Mouse (Mus musculus): Measurements from ENCODE around the gene Hnrnpul1. TPM values are rescaled to one million over a fixed set of nuclear protein-coding genes. Genes with fewer than 3 reads are reported as not detected.

Hnrnpul1 gene
- polyA plus RNA-seq, 1 experiment from 2014 or later, result 38.8 TPM

- H3K27me3 ChIP-seq (replicated peaks), result 0 out of 2 replicates have a peak, but pooled peaks cover 3% of the 10 kb centered on the region
- ATAC-seq (ENCODE audit: extremely low read depth, insufficient number of reproducible peaks, low FRiP score, low TSS enrichment), result peak; percentile 62; the same call in 1 of the 2 replicates
- H3K9me3 ChIP-seq, result no peaks in the 10 kb centered on the region
- H3K36me3 ChIP-seq, result peaks cover 6% of the 10 kb centered on the region
- peak within 1 kb of the TSS; percentile 70 for H3K27ac ChIP-seq (replicated peaks)
- H3K4me3 ChIP-seq, result peak within 1 kb of the TSS; percentile 76
- peaks cover 43% of the 10 kb centered on the region for H3K4me1 ChIP-seq
- peak within 1 kb of the TSS; percentile 91 for H3K4me2 ChIP-seq
- peak within 1 kb of the TSS; percentile 86 for H3K9ac ChIP-seq
- WGBS, result 1% methylated on average over 26 of the region's 30 CpGs
Measured at GRCm38 (mm10) chr7:25788220-25789128, 33.9 kb upstream of the Hnrnpul1 start, which contains the start of gene Axl. TSS of gene Axl (minus strand) at chr7:25788705.

GRCm38 (mm10) chr7:25787456-25788219 is 33.1 kb upstream of the Hnrnpul1 start:
- Histone ChIP-seq H3K36me3 (peaks cover 8% of the 10 kb centered on the region), H3K27me3 (replicated peaks) (0 out of 2 replicates have a peak, but pooled peaks cover 3% of the 10 kb centered on the region), H3K9me3 (no peaks in the 10 kb centered on the region), H3K27ac (replicated peaks) (peak overlapping the region; percentile 70), H3K9ac (peak overlapping the region; percentile 86), H3K4me1 (peaks cover 51% of the 10 kb centered on the region), H3K4me2 (peak overlapping the region; percentile 91), H3K4me3 (peak overlapping the region; percentile 76)
- WGBS, result 5% methylated on average over 9 of the region's 9 CpGs
- no peak for ATAC-seq (ENCODE audit: extremely low read depth, insufficient number of reproducible peaks, low FRiP score, low TSS enrichment)

GRCm38 (mm10) chr7:25786974-25787373 is 32.4 kb upstream of the Hnrnpul1 start:
- Histone ChIP-seq H3K27me3 (replicated peaks) (0 out of 2 replicates have a peak, but pooled peaks cover 3% of the 10 kb centered on the region), H3K4me2 (peak overlapping the region; percentile 91), H3K27ac (replicated peaks) (peak overlapping the region; percentile 70), H3K9ac (peak overlapping the region; percentile 86), H3K4me3 (peak overlapping the region; percentile 76), H3K36me3 (peaks cover 8% of the 10 kb centered on the region), H3K9me3 (no peaks in the 10 kb centered on the region), H3K4me1 (peaks cover 57% of the 10 kb centered on the region)
- no peak for ATAC-seq (ENCODE audit: extremely low read depth, insufficient number of reproducible peaks, low FRiP score, low TSS enrichment)
- WGBS, result 34% methylated on average over 4 of the region's 4 CpGs

DNA sequence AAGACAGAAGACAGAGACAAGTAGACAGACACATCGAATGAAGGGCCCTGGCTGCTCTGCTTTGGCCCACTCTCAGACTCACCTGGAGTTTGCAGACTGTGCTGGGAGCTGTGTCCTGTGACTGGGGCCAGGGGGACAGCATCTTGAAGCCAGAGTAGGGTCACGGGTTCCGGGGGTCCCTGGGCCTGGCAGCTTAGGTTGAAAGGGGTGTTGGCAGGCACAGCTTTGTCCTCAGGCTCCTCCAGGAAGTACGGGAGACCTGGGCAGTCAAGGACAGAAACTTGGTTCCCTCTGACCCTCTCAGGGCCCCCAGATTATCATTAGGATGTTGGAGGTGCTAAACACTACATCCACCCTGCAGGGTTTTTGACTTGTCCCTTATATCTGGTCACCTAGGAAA is 31.2 kb upstream of the Hnrnpul1 start:
- Histone ChIP-seq H3K4me2 (no peak overlapping the region), H3K9ac (no peak overlapping the region; the same call in 1 of the 2 replicates), H3K4me3 (no peak overlapping the region), H3K4me1 (peaks cover 69% of the 10 kb centered on the region), H3K27ac (replicated peaks) (no peak overlapping the region), H3K27me3 (replicated peaks) (0 out of 2 replicates have a peak, but pooled peaks cover 3% of the 10 kb centered on the region), H3K36me3 (peaks cover 8% of the 10 kb centered on the region), H3K9me3 (no peaks in the 10 kb centered on the region)
- 68% methylated on average over 4 of the region's 4 CpGs for WGBS
- no peak for ATAC-seq (ENCODE audit: extremely low read depth, insufficient number of reproducible peaks, low FRiP score, low TSS enrichment)

DNA sequence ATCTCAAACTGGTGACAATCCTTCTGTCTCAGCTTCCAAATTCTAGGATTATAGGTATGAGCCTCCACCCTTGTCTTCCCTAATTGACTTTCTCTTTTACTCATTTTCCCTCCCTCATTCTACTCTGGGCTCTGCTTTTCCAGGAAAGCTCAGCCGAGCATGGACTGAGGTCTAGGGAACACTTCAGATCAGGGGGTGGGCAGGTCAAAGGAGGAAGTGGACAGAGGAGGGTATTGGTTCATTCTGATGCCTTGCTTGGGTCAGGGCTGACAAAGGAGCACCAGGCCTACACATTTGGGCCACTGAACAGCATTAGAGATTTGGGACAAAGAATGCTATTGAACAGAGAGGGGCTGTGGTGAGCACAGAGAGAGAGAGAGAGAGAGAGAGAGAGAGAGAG is 30.3 kb upstream of the Hnrnpul1 start:
- Histone ChIP-seq H3K36me3 (peaks cover 8% of the 10 kb centered on the region), H3K4me1 (peaks cover 69% of the 10 kb centered on the region)
- ATAC-seq (ENCODE audit: extremely low read depth, insufficient number of reproducible peaks, low FRiP score, low TSS enrichment), result no peak

DNA sequence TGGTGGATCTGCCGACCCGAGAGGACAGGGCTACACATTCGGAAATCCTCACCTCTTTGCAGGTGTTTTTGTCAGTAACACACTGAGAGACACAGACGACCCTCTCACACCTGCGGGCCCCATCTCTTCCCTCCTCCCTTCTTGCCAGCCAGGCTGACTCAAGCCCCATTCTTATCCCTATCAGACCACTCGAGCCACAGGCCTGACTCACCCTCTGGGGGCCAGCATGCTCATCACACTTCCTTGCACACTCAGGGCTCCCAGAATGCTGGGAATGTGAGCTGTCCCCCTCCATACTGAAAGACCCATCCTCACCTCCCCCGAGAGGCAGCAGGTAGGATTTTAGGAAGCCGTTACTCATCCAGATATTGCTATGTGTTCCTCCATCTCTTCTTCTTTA is 29.2 kb upstream of the Hnrnpul1 start:
- ATAC-seq (ENCODE audit: extremely low read depth, insufficient number of reproducible peaks, low FRiP score, low TSS enrichment), result no peak
- Histone ChIP-seq H3K4me1 (peaks cover 62% of the 10 kb centered on the region), H3K9ac (no peak overlapping the region), H3K27ac (replicated peaks) (no peak overlapping the region), H3K4me2 (no peak overlapping the region), H3K27me3 (replicated peaks) (no peaks in the 10 kb centered on the region), H3K4me3 (no peak overlapping the region), H3K9me3 (no peaks in the 10 kb centered on the region), H3K36me3 (peaks cover 9% of the 10 kb centered on the region)
- WGBS, result 30% methylated on average over 8 of the region's 8 CpGs

More for the DNA sequence above, 30.3 kb upstream of the Hnrnpul1 start:
- no peak overlapping the region for H3K4me2 ChIP-seq
- no peaks in the 10 kb centered on the region for H3K9me3 ChIP-seq
- no peak overlapping the region for H3K4me3 ChIP-seq
- no peak overlapping the region for H3K27ac ChIP-seq (replicated peaks)
- 52% methylated on average over 1 of the region's 1 CpGs for WGBS
- no peak overlapping the region for H3K9ac ChIP-seq
- 0 out of 2 replicates have a peak, but pooled peaks cover under 1% of the 10 kb centered on the region for H3K27me3 ChIP-seq (replicated peaks)

GRCm38 (mm10) chr7:25782744-25783143 is 28.2 kb upstream of the Hnrnpul1 start:
- H3K4me2 ChIP-seq, result no peak overlapping the region
- ATAC-seq (ENCODE audit: extremely low read depth, insufficient number of reproducible peaks, low FRiP score, low TSS enrichment), result no peak
- H3K4me1 ChIP-seq, result peaks cover 57% of the 10 kb centered on the region
- no peaks in the 10 kb centered on the region for H3K27me3 ChIP-seq (replicated peaks)
- 0 out of 2 replicates have a peak overlapping the region, but pooled peaks have one; percentile 10 for H3K9ac ChIP-seq
- H3K4me3 ChIP-seq, result no peak overlapping the region
- peak overlapping the region; percentile 72; the same call in 1 of the 2 replicates for H3K27ac ChIP-seq (replicated peaks)
- H3K36me3 ChIP-seq, result peaks cover 19% of the 10 kb centered on the region
- WGBS, result 69% methylated on average over 6 of the region's 6 CpGs
- H3K9me3 ChIP-seq, result no peaks in the 10 kb centered on the region

- WGBS, result 38% methylated on average over 11 of the region's 11 CpGs
- ATAC-seq (ENCODE audit: extremely low read depth, insufficient number of reproducible peaks, low FRiP score, low TSS enrichment), result 0 out of 2 replicates have a peak, but pooled peaks have one; percentile 29
- Histone ChIP-seq H3K27ac (replicated peaks) (peak overlapping the region; percentile 72), H3K9me3 (no peaks in the 10 kb centered on the region), H3K27me3 (replicated peaks) (no peaks in the 10 kb centered on the region), H3K4me2 (peak overlapping the region; percentile 79), H3K9ac (peak overlapping the region; percentile 81), H3K4me3 (peak overlapping the region; percentile 49), H3K36me3 (peaks cover 26% of the 10 kb centered on the region), H3K4me1 (peaks cover 51% of the 10 kb centered on the region)
Measured at GRCm38 (mm10) chr7:25781937-25782610, 27.5 kb upstream of the Hnrnpul1 start.

GRCm38 (mm10) chr7:25781321-25781936 is 26.9 kb upstream of the Hnrnpul1 start:
- 8% methylated on average over 32 of the region's 33 CpGs for WGBS
- ATAC-seq (ENCODE audit: extremely low read depth, insufficient number of reproducible peaks, low FRiP score, low TSS enrichment), result peak; percentile 37; the same call in 1 of the 2 replicates
- H3K4me2 ChIP-seq, result peak overlapping the region; percentile 79

DNA sequence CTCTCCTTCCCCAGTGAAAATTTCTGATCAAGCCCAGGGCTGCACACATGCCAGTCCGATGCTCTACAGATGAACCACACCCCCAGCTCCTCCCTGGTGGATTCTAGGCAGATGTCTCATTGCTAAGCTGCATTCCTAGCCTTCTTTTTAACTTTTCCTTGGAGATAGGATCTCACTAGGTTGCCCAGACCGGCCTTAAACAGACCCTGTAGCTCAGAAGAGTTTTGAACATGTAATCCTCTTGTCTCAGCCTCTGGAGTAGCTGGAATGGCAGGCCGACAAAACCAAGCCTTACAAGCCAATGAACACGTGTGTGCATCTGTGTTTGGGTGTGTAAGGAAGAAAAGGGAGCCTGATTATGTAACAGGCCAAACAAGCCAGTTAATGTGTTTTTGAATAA is 26.2 kb upstream of the Hnrnpul1 start:
- Histone ChIP-seq H3K27ac (replicated peaks) (no peak overlapping the region), H3K4me2 (no peak overlapping the region), H3K27me3 (replicated peaks) (no peaks in the 10 kb centered on the region), H3K4me1 (peaks cover 38% of the 10 kb centered on the region), H3K9ac (no peak overlapping the region), H3K36me3 (peaks cover 37% of the 10 kb centered on the region), H3K9me3 (no peaks in the 10 kb centered on the region), H3K4me3 (no peak overlapping the region)
- no peak for ATAC-seq (ENCODE audit: extremely low read depth, insufficient number of reproducible peaks, low FRiP score, low TSS enrichment)
- WGBS, result 51% methylated on average over 4 of the region's 4 CpGs

More at GRCm38 (mm10) chr7:25781321-25781936, 26.9 kb upstream of the Hnrnpul1 start:
- no peaks in the 10 kb centered on the region for H3K9me3 ChIP-seq
- H3K36me3 ChIP-seq, result peaks cover 32% of the 10 kb centered on the region
- no peaks in the 10 kb centered on the region for H3K27me3 ChIP-seq (replicated peaks)
- H3K9ac ChIP-seq, result peak overlapping the region; percentile 81
- peak overlapping the region; percentile 49 for H3K4me3 ChIP-seq
- H3K4me1 ChIP-seq, result peaks cover 44% of the 10 kb centered on the region
- peak overlapping the region; percentile 72 for H3K27ac ChIP-seq (replicated peaks)
